Mouse (Mus musculus) mouse embryonic stem cell (cell line): ENCODE measurements around the gene Uba3.

Experiments
- in situ Hi-C, 2 experiments: fragments of 300-500 bp; cut with MboI; formaldehyde crosslinking; loops; 1 replicate in 1 of 2; 3 replicates in 1 of 2; pipeline ENCODE4 v1.14.3; 2019 to 2020; ENCODE audit warnings: low sequenced_read_pairs in 2 of 2, low pct_unique_long_range_greater_than_20kb in 1 of 2, mixed read lengths in 1 of 2; ENCODE audit not compliant: unreplicated experiment in 1 of 2

The Uba3 gene

GRCm38 (mm10) chr6:97148383-97149251, 56.8 kb downstream of the Uba3 start, which contains the start of gene Eogt:
TSS of gene Eogt (minus strand) at chr6:97149182.
- in situ Hi-C loops: no loop called here

DNA sequence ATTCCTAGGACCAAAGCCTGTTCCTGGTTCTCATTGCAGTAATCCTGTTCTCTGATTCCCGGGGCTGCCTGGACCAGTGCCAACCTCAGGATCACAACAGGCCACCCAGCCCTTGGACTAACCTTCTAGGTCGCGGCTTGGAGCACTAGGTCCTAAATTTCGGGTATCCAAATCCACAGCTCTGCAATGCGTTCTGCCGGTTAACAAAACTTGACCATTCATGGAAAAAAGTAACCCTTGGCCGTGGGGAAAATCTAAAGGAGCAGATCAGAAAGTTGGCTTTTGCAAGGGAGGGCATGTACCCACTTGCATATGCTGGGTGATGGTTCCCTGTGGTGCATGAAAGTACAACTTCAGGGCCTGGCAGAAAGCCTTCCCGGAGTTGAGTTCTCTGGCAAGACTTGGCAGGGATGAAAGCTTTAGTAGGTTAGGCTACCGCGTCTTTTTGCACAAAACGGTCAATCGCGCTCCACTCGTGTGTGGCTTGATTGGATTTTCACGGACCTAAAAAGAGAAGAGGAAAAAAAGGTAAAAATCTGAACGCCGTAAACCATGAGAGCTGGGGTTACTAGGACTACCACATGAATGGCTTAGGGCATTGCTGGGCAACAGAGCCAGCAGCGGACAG, 57.6 kb downstream of the Uba3 start:
- in situ Hi-C loops: no loop called here

- in situ Hi-C loops: no loop called here
These were observed 60.3 kb downstream of the Uba3 start for GRCm38 (mm10) chr6:97145156-97145555.

DNA sequence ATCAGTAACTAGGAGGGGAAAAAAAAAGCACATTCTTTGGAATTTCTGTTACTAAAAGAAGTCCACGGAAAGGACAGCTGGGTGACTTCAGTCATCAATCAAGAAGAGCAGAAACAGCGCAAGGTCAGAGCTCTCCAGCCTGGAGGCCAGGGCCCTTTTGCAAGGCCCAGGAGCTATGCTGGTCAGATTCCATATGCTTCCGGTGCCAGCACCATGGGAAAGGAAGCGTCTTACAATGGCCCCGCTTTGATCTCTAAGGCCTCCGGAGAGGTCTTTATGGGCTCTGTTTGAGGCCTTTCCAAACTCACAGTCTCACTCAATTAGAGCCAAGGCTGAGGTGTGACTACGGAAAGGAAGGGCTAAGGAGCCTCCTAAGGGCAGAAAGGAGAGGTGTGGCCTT, 61.1 kb downstream of the Uba3 start:
- in situ Hi-C loops: no loop called here

GRCm38 (mm10) chr6:97142611-97143010, 62.8 kb downstream of the Uba3 start:
- in situ Hi-C loops: no loop called here

- in situ Hi-C loops: no loop called here
These were observed 63.6 kb downstream of the Uba3 start for GRCm38 (mm10) chr6:97141811-97142210.
